Mouse (Mus musculus) limb, embryonic 14.5 days (tissue): ENCODE data around the gene Chst7. TPM values are rescaled to one million over a fixed set of nuclear protein-coding genes. Genes with fewer than 3 reads are reported as not detected.

Source experiments
- ATAC-seq: fragments of 200-750 bp; cut with Nextera tagmentation; 2 replicates; pipeline ENCODE4 v1.8.0; 2017; ENCODE audit warnings: low read depth, moderate number of reproducible peaks, moderate TSS enrichment; ENCODE audit not compliant: low FRiP score
- DNase-seq: peaks from one replicate; pipeline ENCODE4 v3.0.0-alpha.2; 2015; ENCODE audit warnings: low spot score
- H3K27ac ChIP-seq: fragments of 300-500 bp; sonication (generic); replicated peaks from 2 replicates; pipeline ENCODE4 v1.5.1; 2014; ENCODE audit warnings: low read depth, mild to moderate bottlenecking, low read length, moderate library complexity, mixed read lengths
- H3K27me3 ChIP-seq: fragments of 300-500 bp; sonication (generic); 2 replicates; pipeline ENCODE4 v1.6.1; 2014; ENCODE audit warnings: low read length, mixed read lengths; ENCODE audit not compliant: control insufficient read depth, insufficient read depth
- H3K36me3 ChIP-seq: fragments of 300-500 bp; sonication (generic); 2 replicates; pipeline ENCODE4 v1.6.1; 2014; ENCODE audit warnings: mild to moderate bottlenecking, low read length, moderate library complexity, mixed read lengths; ENCODE audit not compliant: control insufficient read depth, insufficient read depth
- H3K4me1 ChIP-seq: fragments of 300-500 bp; sonication (generic); 2 replicates; pipeline ENCODE4 v1.6.1; 2014; ENCODE audit warnings: antibody characterized with exemption, low read length, mixed read lengths; ENCODE audit not compliant: control insufficient read depth, insufficient read depth
- H3K4me2 ChIP-seq: fragments of 300-500 bp; sonication (generic); replicated peaks from 2 replicates; pipeline ENCODE4 v1.6.1; 2014; ENCODE audit warnings: low read depth, mild to moderate bottlenecking, low read length, moderate library complexity; ENCODE audit not compliant: severe bottlenecking
- H3K4me3 ChIP-seq: fragments of 300-500 bp; sonication (generic); replicated peaks from 2 replicates; pipeline ENCODE4 v1.5.1; 2014; ENCODE audit warnings: low read length
- H3K9ac ChIP-seq: fragments of 300-500 bp; sonication (generic); 2 replicates; pipeline ENCODE4 v1.6.1; 2014; ENCODE audit warnings: mild to moderate bottlenecking, low read depth, low read length, moderate library complexity; ENCODE audit not compliant: severe bottlenecking
- H3K9me3 ChIP-seq: fragments of 300-500 bp; sonication (generic); 2 replicates; pipeline ENCODE4 v1.6.1; 2016; ENCODE audit warnings: low read length; ENCODE audit not compliant: control insufficient read depth
- POLR2A ChIP-seq: fragments of 200-500 bp; IDR thresholded peaks from 2 replicates; pipeline ENCODE4 v1.8.0; 2012; ENCODE audit warnings: inconsistent platforms, mild to moderate bottlenecking, moderate library complexity, borderline replicate concordance; ENCODE audit not compliant: insufficient read depth, insufficient read length; ENCODE audit errors: extremely low read depth
- WGBS: fragments of 180-500 bp; shearing (Covaris S2); extraction: QIAGEN DNeasy Blood & Tissue Kit; methylation state at CpG from one replicate; pipeline ENCODE4 v1.1.7; 2014; 5-methylcytosine and 5-hydroxymethylcytosine counted together
- polyA plus RNA-seq, 2 experiments: library from polyadenylated mRNA; depleted of rRNA in 1 of 2; stranded (reverse) in 1 of 2; unstranded in 1 of 2; fragments of >200 nt; fragmentation: Nextera tagmentation in 1 of 2; extraction: Ambion mirVana in 1 of 2; gene quantifications; 2 replicates each; pipeline versions ENCODE4 v1.2.1 to v1.2.3; 2012 to 2014

Gene Chst7
- polyA plus RNA-seq, 2 experiments = 2.7 to 4.1 TPM

- TF ChIP-seq POLR2A = no peak
- H3K9me3 ChIP-seq = no peaks in the 10 kb centered on the region
- no peak overlapping the region for H3K4me3 ChIP-seq
- ATAC-seq = no peak
- H3K4me1 ChIP-seq = no peaks in the 10 kb centered on the region
- H3K27ac ChIP-seq = no peak overlapping the region
- no peaks in the 10 kb centered on the region for H3K36me3 ChIP-seq
- no peaks in the 10 kb centered on the region for H3K27me3 ChIP-seq
- DNase-seq = no peak
- WGBS = 59% methylated on average over 1 of the region's 1 CpGs
- no peak overlapping the region for H3K4me2 ChIP-seq
- H3K9ac ChIP-seq = no peak overlapping the region
Measured at GRCm38 (mm10) chrX:20129466-20129865, 70.1 kb downstream of the Chst7 start.

Other genes with a start within 250 kb of the Chst7 start
- gene Slc9a7, start 232.2 kb downstream of the Chst7 start, polyA plus RNA-seq (2012; rRNA removed) = 1.5 and 1.8 TPM in 2 replicates
- gene Slc9a7, start 232.2 kb downstream of the Chst7 start, polyA plus RNA-seq (2014; fragmentation: Nextera tagmentation; extraction: Ambion mirVana) = 1.4 and 1.8 TPM in 2 replicates